Mouse (Mus musculus) G1E (cell line): ENCODE results near the gene Gpbp1.

Experiments used
- CTCF ChIP-seq: IDR thresholded peaks from 2 replicates; pipeline ENCODE4 v1.5.1; 2012; ENCODE audit warnings: low read depth, low read length, inconsistent platforms, mixed read lengths
- GATA1 ChIP-seq: IDR thresholded peaks from 2 replicates; pipeline ENCODE4 v1.6.1; 2012; ENCODE audit warnings: borderline replicate concordance, low read length, inconsistent platforms, mixed read lengths
- GATA2 ChIP-seq: IDR thresholded peaks from 2 replicates; pipeline ENCODE4 v1.6.1; 2012; ENCODE audit warnings: low read depth, low read length, inconsistent platforms, borderline replicate concordance
- POLR2AphosphoS5 ChIP-seq: IDR thresholded peaks from 2 replicates; pipeline ENCODE4 v1.6.1; 2012; ENCODE audit warnings: low read depth, low read length, inconsistent platforms; ENCODE audit not compliant: insufficient replicate concordance
- TAL1 ChIP-seq: conservative IDR thresholded peaks from 2 replicates; pipeline ENCODE4 v1.6.1; 2012; ENCODE audit warnings: low read depth, low read length, inconsistent platforms, mixed read lengths

- TF ChIP-seq CTCF, result no peak
- no peak for TF ChIP-seq GATA1
- TF ChIP-seq TAL1, result no peak
- no peak for TF ChIP-seq POLR2AphosphoS5
- no peak for TF ChIP-seq GATA2
These were observed 1.3 kb upstream of the Gpbp1 start for GRCm38 (mm10) chr13:111491046-111491756.
